Mouse (Mus musculus) lung, embryonic 16.5 days (tissue): ENCODE data around the gene Prr11. TPM values are rescaled to one million over a fixed set of nuclear protein-coding genes. Genes with fewer than 3 reads are reported as not detected.
"Not testable (repeated sequence)": the region's sequence is repeated elsewhere in the genome, so short reads cannot be mapped to it uniquely, and the experiment has no call there.

Source experiments
- ATAC-seq: fragments of 200-750 bp; cut with Nextera tagmentation; 2 replicates; pipeline ENCODE4 v1.8.0; 2017; ENCODE audit warnings: low read depth, mild to moderate bottlenecking, moderate library complexity
- H3K27ac ChIP-seq: fragments of 300-500 bp; sonication (generic); 2 replicates; pipeline ENCODE4 v1.5.1; 2014; ENCODE audit warnings: mild to moderate bottlenecking, control low read depth, low read length
- H3K27me3 ChIP-seq: fragments of 300-500 bp; sonication (generic); 2 replicates; pipeline ENCODE4 v1.6.1; 2014; ENCODE audit warnings: low read depth, low read length, mixed read lengths; ENCODE audit not compliant: control insufficient read depth, insufficient read depth
- H3K36me3 ChIP-seq: fragments of 300-500 bp; sonication (generic); 2 replicates; pipeline ENCODE4 v1.6.1; 2014; ENCODE audit warnings: low read length; ENCODE audit not compliant: control insufficient read depth, insufficient read depth
- H3K4me1 ChIP-seq: fragments of 300-500 bp; sonication (generic); replicated peaks from 2 replicates; pipeline ENCODE4 v1.6.1; 2014; ENCODE audit warnings: low read length, mixed read lengths; ENCODE audit not compliant: control insufficient read depth, insufficient read depth
- H3K4me2 ChIP-seq: fragments of 300-500 bp; sonication (generic); 2 replicates; pipeline ENCODE4 v1.6.1; 2014; ENCODE audit warnings: low read depth, low read length, control low read depth
- H3K4me3 ChIP-seq: fragments of 300-500 bp; sonication (generic); 2 replicates; pipeline ENCODE4 v1.5.1; 2014; ENCODE audit warnings: mild to moderate bottlenecking, low read length, control low read depth
- H3K9ac ChIP-seq: fragments of 300-500 bp; sonication (generic); 2 replicates; pipeline ENCODE4 v1.6.1; 2014; ENCODE audit warnings: low read length, control low read depth
- H3K9me3 ChIP-seq: fragments of 300-500 bp; sonication (generic); 2 replicates; pipeline ENCODE4 v1.6.1; 2016; ENCODE audit warnings: low read length; ENCODE audit not compliant: control insufficient read depth
- WGBS: fragments of 180-500 bp; shearing (Covaris S2); extraction: QIAGEN DNeasy Blood & Tissue Kit; methylation state at CpG from one replicate; pipeline ENCODE4 v1.1.7; 2014; 5-methylcytosine and 5-hydroxymethylcytosine counted together
- microRNA counts: library from miRNA; unstranded; fragments of <30 nt; microRNA quantifications from one replicate; lab custom pipeline; 2016
- microRNA-seq: library from miRNA; unstranded; fragments of <30 nt; microRNA quantifications from one replicate; pipeline ENCODE4, GENCODE M21; 2016
- polyA plus RNA-seq: library from polyadenylated mRNA; unstranded; fragments of >200 nt; fragmentation: Nextera tagmentation; extraction: Ambion mirVana; gene quantifications from 2 replicates; pipeline ENCODE4 v1.2.1, GENCODE M21; 2015

The Prr11 gene
- polyA plus RNA-seq, 1 experiment from 2014 or later = 13.9 TPM

- no peaks in the 10 kb centered on the region for H3K4me1 ChIP-seq
- no peaks in the 10 kb centered on the region for H3K27me3 ChIP-seq
- no peak overlapping the region for H3K27ac ChIP-seq
- H3K9ac ChIP-seq = no peak overlapping the region
- H3K4me3 ChIP-seq = no peak overlapping the region
- no peaks in the 10 kb centered on the region for H3K9me3 ChIP-seq
- no peak overlapping the region for H3K4me2 ChIP-seq
- H3K36me3 ChIP-seq = no peaks in the 10 kb centered on the region
- WGBS = 59% methylated on average over 3 of the region's 3 CpGs
- ATAC-seq = no peak
Measured at GRCm38 (mm10) chr11:87062087-87062486, 46.4 kb downstream of the Prr11 start.

- no peaks in the 10 kb centered on the region for H3K9me3 ChIP-seq
- no peaks in the 10 kb centered on the region for H3K4me1 ChIP-seq
- no peak overlapping the region for H3K27ac ChIP-seq
- no peaks in the 10 kb centered on the region for H3K36me3 ChIP-seq
- WGBS = 95% methylated on average over 2 of the region's 2 CpGs
- H3K9ac ChIP-seq = no peak overlapping the region
- H3K27me3 ChIP-seq = no peaks in the 10 kb centered on the region
- H3K4me3 ChIP-seq = no peak overlapping the region
- H3K4me2 ChIP-seq = no peak overlapping the region
- no peak for ATAC-seq
Measured at GRCm38 (mm10) chr11:87060410-87060809, 48.1 kb downstream of the Prr11 start.

GRCm38 (mm10) chr11:87056286-87056685 lies 52.2 kb downstream of the Prr11 start:
- no peaks in the 10 kb centered on the region for H3K4me1 ChIP-seq
- no peak overlapping the region for H3K27ac ChIP-seq
- H3K27me3 ChIP-seq = no peaks in the 10 kb centered on the region
- ATAC-seq = no peak
- no peak overlapping the region for H3K9ac ChIP-seq
- no peaks in the 10 kb centered on the region for H3K9me3 ChIP-seq
- 75% methylated on average over 6 of the region's 6 CpGs for WGBS
- H3K36me3 ChIP-seq = no peaks in the 10 kb centered on the region
- no peak overlapping the region for H3K4me3 ChIP-seq
- H3K4me2 ChIP-seq = no peak overlapping the region

- WGBS = 88% methylated on average over 7 of the region's 7 CpGs
- H3K4me2 ChIP-seq, H3K36me3 ChIP-seq, H3K4me1 ChIP-seq, ATAC-seq, H3K9me3 ChIP-seq, H3K27ac ChIP-seq, H3K9ac ChIP-seq, H3K27me3 ChIP-seq, H3K4me3 ChIP-seq: not testable (repeated sequence)
Measured at GRCm38 (mm10) chr11:87048900-87049299, 59.6 kb downstream of the Prr11 start.

- H3K4me1 ChIP-seq = no peaks in the 10 kb centered on the region
- H3K9ac ChIP-seq = no peak overlapping the region
- H3K4me3 ChIP-seq = no peak overlapping the region
- ATAC-seq = no peak
- no peak overlapping the region for H3K4me2 ChIP-seq
- WGBS = 76% methylated on average over 5 of the region's 5 CpGs
- H3K9me3 ChIP-seq = no peaks in the 10 kb centered on the region
- H3K27me3 ChIP-seq = no peaks in the 10 kb centered on the region
- H3K27ac ChIP-seq = no peak overlapping the region
- 0 out of 2 replicates have a peak, but pooled peaks cover 3% of the 10 kb centered on the region for H3K36me3 ChIP-seq
Measured at GRCm38 (mm10) chr11:87046968-87047367, 61.5 kb downstream of the Prr11 start.

GRCm38 (mm10) chr11:87043052-87043451 lies 65.5 kb downstream of the Prr11 start:
- no peak overlapping the region for H3K27ac ChIP-seq
- H3K9me3 ChIP-seq = no peaks in the 10 kb centered on the region
- H3K9ac ChIP-seq = no peak overlapping the region
- H3K4me1 ChIP-seq = peaks cover 10% of the 10 kb centered on the region; the same call in 1 of the 2 replicates
- 80% methylated on average over 3 of the region's 3 CpGs for WGBS
- H3K27me3 ChIP-seq = no peaks in the 10 kb centered on the region
- H3K4me2 ChIP-seq = no peak overlapping the region
- 0 out of 2 replicates have a peak, but pooled peaks cover 3% of the 10 kb centered on the region for H3K36me3 ChIP-seq
- H3K4me3 ChIP-seq = no peak overlapping the region
- ATAC-seq = no peak

- H3K4me1 ChIP-seq = peaks cover 10% of the 10 kb centered on the region; the same call in 1 of the 2 replicates
- H3K27ac ChIP-seq = peak overlapping the region; percentile 84
- no peaks in the 10 kb centered on the region for H3K9me3 ChIP-seq
- no peak overlapping the region for H3K4me2 ChIP-seq
- H3K9ac ChIP-seq = no peak overlapping the region
- H3K36me3 ChIP-seq = no peaks in the 10 kb centered on the region
- ATAC-seq = peak; percentile 91
- no peak overlapping the region for H3K4me3 ChIP-seq
- WGBS = 59% methylated on average over 9 of the region's 9 CpGs
- no peaks in the 10 kb centered on the region for H3K27me3 ChIP-seq
Measured at GRCm38 (mm10) chr11:87039307-87039963, 69.1 kb downstream of the Prr11 start.

MicroRNAs within 50 kb of the gene (microRNA counts, 519-probe panel; counts per million panel counts)
- 4,389 counts per million, percentile 89 among the panel's probes with 10 or more counts for microRNA mmu-miR-301a (lab: Ali Mortazavi, UCI)

Small RNAs within 50 kb of the gene (microRNA-seq; reads per million reads assigned to microRNA genes)
- gene Mir301 = 1,275 reads per million, percentile 77 among the genes with 10 or more reads in this experiment

Other genes starting within 250 kb of the Prr11 start
- gene Ypel2, start 115.0 kb downstream of the Prr11 start, polyA plus RNA-seq = 11.4 and 11.8 TPM in 2 replicates
- gene Gdpd1, start 34.6 kb downstream of the Prr11 start, polyA plus RNA-seq = 25.1 and 28.5 TPM in 2 replicates
- gene Smg8, start 21.9 kb downstream of the Prr11 start, polyA plus RNA-seq = 17.3 and 19.6 TPM in 2 replicates
- gene Ska2, start 526 bp upstream of the Prr11 start, polyA plus RNA-seq = 61.7 and 64.4 TPM in 2 replicates
- gene Trim37, start 18.4 kb upstream of the Prr11 start, polyA plus RNA-seq = 26.8 and 28.3 TPM in 2 replicates